Mouse (Mus musculus) kidney, postnatal 36 days (tissue): ENCODE measurements around the gene Maml3.

ENCODE experiments used
- DNase-seq, 2 experiments: peaks; one replicate each; pipeline ENCODE4 v3.0.0; 2021 to 2022; ENCODE audit warnings: mixed read lengths in 2 of 2

Gene Maml3

DNA sequence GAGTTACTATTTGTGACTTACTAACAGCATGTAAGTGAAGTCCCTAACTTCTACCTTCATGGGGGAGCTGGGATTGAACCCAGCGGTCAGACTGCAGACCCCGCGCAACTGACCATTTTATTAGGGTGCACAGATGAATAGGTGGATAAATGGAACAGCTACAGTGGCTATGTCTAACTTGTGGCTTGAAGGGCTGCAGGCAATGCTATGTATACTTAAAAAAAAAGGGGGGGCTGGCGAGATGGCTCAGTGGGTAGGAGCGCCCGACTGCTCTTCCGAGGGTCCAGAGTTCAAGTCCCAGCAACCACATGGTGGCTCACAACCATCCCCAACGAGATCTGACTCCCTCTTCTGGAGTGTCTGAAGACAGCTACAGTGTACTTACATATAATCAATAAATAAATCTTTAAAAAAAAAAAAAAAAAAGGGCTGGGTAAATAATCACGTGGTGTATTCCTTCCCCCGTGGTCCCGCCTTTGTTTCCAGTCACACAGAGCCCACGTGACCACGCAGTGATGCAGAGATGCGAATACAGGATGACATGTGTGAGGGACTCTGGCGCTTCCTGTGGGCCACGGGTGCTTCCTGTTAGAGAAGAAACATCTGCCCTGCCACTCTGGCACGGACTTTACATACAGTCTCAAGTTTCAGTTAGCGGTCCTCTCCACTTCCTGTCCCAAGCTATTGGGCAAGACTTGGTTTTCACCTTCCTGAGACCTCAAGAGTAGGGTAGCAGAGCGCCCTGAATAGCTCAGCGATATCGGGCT is 105.0 kb downstream of the Maml3 start:
- peak; percentile 62 to 66 for DNase-seq

DNA sequence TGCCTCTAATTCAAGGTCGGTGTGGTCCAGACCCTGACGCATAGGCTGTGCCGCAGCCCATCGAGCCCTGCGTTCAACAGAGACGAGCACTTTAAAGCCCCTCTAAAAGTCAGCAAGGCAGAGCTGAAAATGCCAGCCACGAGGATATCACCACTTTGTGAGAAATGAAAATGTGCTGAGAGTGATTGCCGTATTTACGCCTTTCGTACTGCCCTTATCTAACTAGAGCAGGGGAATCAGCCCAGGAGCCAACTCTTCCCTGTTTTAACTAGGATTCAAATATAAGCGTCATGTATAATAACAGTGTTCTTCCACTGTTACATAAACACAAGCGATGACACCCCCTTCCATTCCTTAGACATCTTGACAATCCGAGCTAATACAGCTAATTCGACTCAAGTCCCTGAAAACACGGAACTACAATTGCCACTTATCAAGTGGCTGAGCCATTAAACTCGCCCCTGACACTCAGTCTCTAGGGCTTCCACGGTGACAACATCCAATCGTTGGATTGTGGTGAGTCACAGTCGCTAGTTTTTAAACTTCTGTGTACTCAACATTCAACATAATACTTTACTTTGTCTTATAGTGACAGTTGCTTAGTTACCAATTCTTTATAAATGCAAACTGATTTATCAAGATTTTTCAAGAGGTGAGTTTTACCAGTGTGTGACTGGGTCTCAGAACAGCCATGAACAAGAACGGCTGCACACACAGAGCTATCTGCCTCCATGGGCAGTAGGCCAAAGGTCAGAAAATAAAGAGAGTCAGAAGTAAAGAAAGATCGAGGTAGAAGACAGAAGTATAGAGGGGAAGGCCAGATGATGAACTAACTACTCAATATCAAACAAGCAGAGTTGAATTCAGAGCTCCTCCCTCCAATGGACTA is 106.1 kb downstream of the Maml3 start:
- no peak for DNase-seq

- no peak for DNase-seq
Measured at GRCm38 (mm10) chr3:51997616-51998015, 107.3 kb downstream of the Maml3 start.

GRCm38 (mm10) chr3:51986507-51986906 is 118.4 kb downstream of the Maml3 start:
- DNase-seq = no peak

DNA sequence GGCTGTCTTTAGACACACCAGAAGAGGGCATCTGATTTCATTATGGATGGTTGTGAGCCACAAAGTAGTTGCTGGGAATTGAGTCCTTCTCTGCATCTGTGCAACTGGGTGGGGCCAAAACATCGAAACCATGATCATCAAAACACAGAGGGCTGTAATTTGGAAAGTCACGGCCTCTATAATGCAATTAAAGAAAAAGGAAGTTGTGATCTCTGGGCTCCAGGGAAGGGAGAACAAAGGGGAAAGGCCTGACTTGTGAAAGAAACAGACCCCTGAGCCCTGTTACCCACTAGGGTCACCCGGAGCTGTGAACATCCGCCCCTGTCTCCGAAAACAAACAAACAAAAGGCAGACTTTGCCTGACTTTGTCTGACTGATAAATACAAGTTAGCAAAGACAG is 123.4 kb downstream of the Maml3 start:
- no peak for DNase-seq

DNA sequence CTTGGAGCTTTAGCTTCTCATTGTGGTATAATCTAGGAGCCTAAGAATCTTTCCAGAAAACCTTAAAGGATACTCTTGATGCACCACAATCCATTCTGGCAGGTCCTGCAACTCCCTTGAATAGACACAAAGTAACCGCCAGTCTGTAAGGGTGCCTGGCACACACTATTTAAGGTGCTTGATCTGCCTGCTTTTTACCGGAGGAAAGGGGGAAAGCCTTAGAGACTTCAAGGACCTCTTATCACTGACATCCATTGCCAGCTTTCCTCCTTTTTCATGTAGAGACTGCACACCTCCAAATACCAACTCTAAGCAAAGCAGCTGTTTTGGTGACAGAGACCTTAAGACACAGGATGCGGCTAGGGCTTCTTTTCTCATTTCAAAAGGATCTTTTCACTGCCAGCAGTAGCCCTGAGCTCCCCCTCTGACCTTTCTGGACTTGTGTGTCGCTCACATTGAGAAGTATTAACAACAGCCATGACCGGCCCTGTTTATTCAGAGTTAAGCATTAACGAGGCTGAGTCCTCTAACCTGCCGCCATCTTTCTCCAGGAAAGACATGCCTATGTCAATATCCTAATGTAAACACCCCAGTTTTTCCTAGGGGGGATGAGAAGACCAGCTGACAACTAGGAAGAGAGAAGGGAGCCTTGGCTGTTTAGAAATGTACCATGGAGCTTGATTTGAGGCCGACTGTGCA is 127.1 kb downstream of the Maml3 start:
- peak; percentile 15 to 29 for DNase-seq

GRCm38 (mm10) chr3:51974601-51975000 is 130.3 kb downstream of the Maml3 start:
- DNase-seq = no peak

DNA sequence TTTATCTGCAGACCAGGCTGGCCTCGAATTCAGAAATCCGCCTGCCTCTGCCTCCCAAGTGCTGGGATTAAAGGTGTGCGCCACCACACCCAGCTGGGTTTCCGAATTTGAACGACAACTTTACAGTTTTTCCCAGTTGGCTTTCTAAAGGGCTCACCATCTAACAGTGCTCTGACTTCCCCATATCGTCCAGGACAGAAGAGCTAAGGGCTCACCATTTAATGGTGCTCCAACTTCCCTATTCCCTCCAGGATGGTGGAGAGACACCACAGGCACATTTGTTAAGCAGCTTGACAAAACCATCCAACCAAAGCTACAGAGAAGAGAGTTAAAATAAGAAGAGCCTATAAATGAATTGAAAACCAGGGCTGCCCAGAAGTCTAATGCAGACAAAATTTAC is 130.7 kb downstream of the Maml3 start:
- DNase-seq = no peak

DNA sequence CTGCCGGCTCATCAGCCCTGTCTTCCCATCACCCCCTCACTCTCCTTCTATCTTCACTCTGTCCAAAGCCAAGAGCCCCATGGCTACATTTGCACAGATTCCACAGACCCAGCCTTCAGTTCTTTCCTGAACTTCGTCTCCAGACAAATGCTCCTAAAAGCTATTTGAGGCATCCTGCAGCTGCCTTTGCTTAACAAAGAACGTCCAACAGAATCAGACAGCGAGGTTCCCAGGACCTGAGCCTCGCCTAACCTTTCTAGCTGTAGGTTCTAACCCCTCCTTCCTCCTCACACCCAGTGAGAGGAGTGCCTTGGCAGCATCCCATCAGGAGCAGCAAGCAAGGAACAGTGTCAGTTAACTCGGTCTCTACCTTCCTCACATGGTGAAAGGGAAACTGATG is 132.3 kb downstream of the Maml3 start:
- DNase-seq = no peak

- DNase-seq = no peak
Measured at GRCm38 (mm10) chr3:51970489-51970888, 134.4 kb downstream of the Maml3 start.

DNA sequence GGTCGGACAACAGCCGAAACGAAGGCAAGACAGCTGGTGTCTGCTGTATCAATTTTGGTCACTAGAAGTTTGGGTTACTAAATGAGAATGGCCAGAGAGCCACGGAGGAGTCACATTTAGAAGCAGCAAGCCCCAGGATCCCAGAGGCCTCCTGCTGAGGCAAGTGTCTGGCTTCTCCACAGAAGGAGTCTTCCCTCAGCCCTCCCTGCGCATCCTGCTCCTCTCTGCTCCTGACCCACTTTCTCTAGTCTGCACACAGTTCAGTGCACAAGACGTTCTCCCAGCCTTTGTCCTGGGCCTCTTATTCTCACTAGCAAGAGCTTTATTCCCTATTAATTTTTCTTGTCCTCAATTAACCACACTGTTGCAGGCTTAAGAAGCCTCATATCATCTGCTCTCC is 135.4 kb downstream of the Maml3 start:
- no peak for DNase-seq

- DNase-seq = no peak
Measured at GRCm38 (mm10) chr3:51965841-51966240, 139.0 kb downstream of the Maml3 start.

DNA sequence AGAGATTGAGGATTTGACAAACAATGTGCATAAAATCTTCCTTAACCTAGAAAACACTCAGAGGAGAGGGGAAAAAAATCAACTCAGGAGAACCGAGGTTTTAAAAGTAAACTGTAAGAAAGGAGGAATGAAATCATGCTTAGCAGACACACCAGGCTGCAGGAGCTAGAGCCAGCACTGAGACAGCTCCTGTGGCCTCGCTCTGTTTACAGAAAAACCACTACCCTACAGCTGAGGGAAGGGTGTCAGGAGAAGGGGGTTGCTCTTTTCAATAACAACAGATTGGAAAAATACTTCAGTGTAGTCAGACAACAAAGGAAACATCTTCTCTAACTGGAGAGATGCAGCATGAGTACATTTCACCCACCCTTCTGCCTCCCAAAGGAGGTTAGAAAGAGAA is 139.4 kb downstream of the Maml3 start:
- no peak for DNase-seq

GRCm38 (mm10) chr3:51965008-51965407 is 139.9 kb downstream of the Maml3 start:
- peak in 1 of 2 experiments; percentile 10 for DNase-seq

GRCm38 (mm10) chr3:51963891-51964593 is 140.8 kb downstream of the Maml3 start:
- DNase-seq = no peak

- DNase-seq = no peak
Measured at GRCm38 (mm10) chr3:51963151-51963791, 141.6 kb downstream of the Maml3 start.

- no peak for DNase-seq
Measured at GRCm38 (mm10) chr3:51958751-51959150, 146.1 kb downstream of the Maml3 start.

GRCm38 (mm10) chr3:51954441-51954840 is 150.4 kb downstream of the Maml3 start:
- DNase-seq = no peak

DNA sequence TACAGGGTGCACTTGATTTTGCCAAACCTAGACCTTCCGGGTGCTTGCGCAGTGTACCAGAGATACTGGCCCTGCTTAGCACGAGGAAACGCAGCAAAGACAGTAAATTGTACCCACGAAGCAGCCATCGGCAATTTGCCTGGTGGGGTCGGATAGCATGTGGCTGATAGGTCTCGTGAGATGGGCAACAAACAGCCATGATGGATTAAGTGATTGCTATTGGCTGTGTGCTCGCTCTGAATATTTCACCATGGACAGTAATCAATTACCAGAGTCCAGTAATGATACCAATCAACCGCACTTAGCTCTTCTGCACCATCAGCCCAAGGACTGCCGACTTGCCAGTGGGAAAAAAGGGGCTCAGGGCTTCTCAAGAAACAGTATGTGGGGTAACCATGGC is 150.9 kb downstream of the Maml3 start:
- DNase-seq = no peak

GRCm38 (mm10) chr3:51952728-51953623 is 151.9 kb downstream of the Maml3 start:
- DNase-seq = peak in 1 of 2 experiments; percentile 16

DNA sequence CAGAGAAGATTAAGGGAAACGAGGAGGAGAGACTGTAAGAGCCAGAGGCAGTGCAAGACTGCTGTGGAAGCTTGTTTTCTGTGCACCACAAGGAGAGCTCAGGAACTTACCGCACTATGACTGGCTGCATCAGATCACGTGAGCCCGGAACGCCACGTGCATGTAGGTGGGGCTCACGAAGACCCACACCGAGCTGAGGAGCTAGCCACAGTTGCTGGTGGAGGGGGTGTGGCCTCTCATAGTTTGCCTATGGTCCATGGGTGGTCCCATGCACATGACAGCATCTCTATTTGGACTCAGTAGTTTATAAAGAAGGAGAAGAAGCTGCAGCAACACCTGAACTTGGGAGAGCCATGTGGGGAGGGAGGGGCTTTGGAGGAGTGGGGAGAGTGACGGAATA is 152.6 kb downstream of the Maml3 start:
- DNase-seq = no peak
